Mouse (Mus musculus) megakaryocyte, embryonic 14.5 days (primary cell): ENCODE results near the gene Rsbn1l. TPM values are rescaled to one million over a fixed set of nuclear protein-coding genes. Genes with fewer than 3 reads are reported as not detected.

ENCODE experiments used
- H3K27me3 ChIP-seq: replicated peaks from 2 replicates; pipeline ENCODE3; 2012; ENCODE audit warnings: inconsistent platforms
- H3K36me3 ChIP-seq: replicated peaks from 2 replicates; pipeline ENCODE3; 2012; ENCODE audit warnings: low read length, inconsistent platforms, mixed read lengths
- H3K4me1 ChIP-seq: 2 replicates; pipeline ENCODE4 v1.6.1; 2012; ENCODE audit warnings: inconsistent platforms
- H3K4me3 ChIP-seq: replicated peaks from 2 replicates; pipeline ENCODE3; 2012; ENCODE audit warnings: moderate library complexity, mild to moderate bottlenecking, inconsistent platforms
- H3K9me3 ChIP-seq: 2 replicates; pipeline ENCODE4 v1.6.1; 2012; ENCODE audit warnings: inconsistent platforms
- FLI1 ChIP-seq: IDR thresholded peaks from 2 replicates; pipeline ENCODE4 v1.6.1; 2012; ENCODE audit warnings: low read length, inconsistent platforms, mixed read lengths
- GATA1 ChIP-seq: IDR thresholded peaks from 3 replicates; pipeline ENCODE4 v1.6.1; 2012; ENCODE audit warnings: mixed read lengths, low read length, inconsistent platforms, borderline replicate concordance
- polyA plus RNA-seq: library from polyadenylated mRNA; stranded (reverse); fragments of >175 nt; gene quantifications from 2 replicates; pipeline ENCODE4 v1.2.3, GENCODE M21; 2012; ENCODE audit warnings: low replicate concordance; ENCODE audit not compliant: insufficient read depth

The Rsbn1l gene
- polyA plus RNA-seq, 1 experiment: 15.8 TPM

DNA sequence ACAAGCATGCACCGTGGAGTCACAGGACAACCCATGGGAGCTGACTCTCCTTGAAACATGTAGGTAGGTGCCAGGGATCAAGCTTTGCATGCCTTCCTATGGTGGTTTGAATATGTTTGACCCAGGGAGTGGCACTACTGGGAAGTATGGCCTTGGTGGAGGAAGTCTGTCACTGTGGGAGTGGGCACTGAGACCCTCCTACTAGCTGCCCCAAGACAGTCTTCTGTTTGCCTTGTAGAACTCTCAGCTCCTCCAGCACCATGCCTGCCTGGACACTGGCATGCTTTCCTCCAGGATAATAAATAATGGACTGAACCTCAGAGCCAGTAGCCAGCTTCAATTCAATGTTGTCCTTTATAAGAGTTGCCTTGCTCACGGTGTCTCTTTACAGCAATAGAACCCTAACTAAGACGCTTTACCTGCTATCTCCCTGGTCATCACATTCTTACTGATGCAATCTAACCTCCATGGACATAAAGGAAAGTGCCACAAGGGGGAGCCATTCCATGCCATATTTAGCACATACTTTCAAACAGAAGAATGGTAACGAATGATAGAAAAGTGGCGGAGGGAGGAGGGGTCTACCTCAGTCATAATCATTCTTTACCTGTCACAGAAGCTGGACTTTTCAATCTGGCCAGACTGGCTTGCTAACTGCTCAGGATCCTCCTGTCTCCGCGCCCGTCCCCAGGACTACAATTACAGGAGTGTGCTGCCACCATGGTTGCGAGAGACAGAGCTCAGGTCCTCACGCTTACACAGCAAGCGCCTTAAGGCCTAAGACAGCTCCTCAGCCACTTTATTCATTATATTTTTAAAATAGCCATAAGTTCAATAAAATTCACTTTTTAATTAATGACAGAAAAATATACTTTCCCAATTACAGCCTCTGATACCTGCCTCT, 42.6 kb downstream of the Rsbn1l start:
- H3K27me3 ChIP-seq: no peaks in the 10 kb centered on the region
- no peaks in the 10 kb centered on the region for H3K9me3 ChIP-seq
- H3K4me1 ChIP-seq: peaks cover 50% of the 10 kb centered on the region
- H3K36me3 ChIP-seq: peaks cover 93% of the 10 kb centered on the region
- no peak for TF ChIP-seq GATA1
- TF ChIP-seq FLI1: no peak
- no peak overlapping the region for H3K4me3 ChIP-seq

DNA sequence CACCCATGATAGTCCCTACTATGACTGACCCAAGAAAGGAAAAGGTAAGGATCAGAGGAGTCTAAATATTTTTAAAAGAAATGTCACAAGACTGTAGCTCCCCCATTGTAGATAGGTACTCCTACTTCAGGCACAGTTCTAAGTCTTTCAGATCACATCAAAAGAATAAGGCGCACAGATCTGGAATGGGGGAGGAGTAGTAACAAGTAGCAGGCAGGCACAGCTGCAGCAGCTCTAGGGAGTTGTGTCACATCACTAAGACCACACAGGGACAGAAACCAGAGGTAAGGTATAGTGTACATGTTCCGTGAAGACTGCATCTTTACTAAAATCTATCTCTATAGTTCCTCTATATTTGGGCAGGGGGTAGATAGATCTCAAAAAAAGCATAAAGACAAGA, 44.5 kb downstream of the Rsbn1l start:
- H3K9me3 ChIP-seq: no peaks in the 10 kb centered on the region
- H3K27me3 ChIP-seq: no peaks in the 10 kb centered on the region
- H3K36me3 ChIP-seq: peaks cover 91% of the 10 kb centered on the region
- no peak overlapping the region for H3K4me3 ChIP-seq
- H3K4me1 ChIP-seq: peaks cover 37% of the 10 kb centered on the region
- no peak for TF ChIP-seq FLI1
- no peak for TF ChIP-seq GATA1

DNA sequence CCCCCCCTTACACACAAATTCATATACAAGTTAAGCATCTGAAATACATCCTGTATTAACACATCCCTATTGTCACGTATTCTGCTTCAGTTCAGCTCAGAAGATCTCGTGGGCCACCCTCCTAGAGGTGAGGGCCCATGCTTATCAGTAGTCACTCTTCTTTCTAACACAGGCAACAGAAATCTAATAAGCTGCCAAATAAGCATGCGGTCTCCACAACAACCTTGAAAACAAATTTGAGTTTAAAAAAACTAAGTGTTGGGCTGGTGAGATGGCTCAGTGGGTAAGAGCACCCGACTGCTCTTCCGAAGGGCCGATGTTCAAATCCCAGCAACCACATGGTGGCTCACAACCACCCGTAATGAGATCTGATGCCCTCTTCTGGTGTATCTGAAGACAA, 50.0 kb downstream of the Rsbn1l start:
- no peak for TF ChIP-seq FLI1
- TF ChIP-seq GATA1: no peak
- Histone ChIP-seq H3K4me3 (no peak overlapping the region), H3K36me3 (peaks cover 90% of the 10 kb centered on the region), H3K27me3 (no peaks in the 10 kb centered on the region), H3K4me1 (peaks cover 35% of the 10 kb centered on the region), H3K9me3 (no peaks in the 10 kb centered on the region)

DNA sequence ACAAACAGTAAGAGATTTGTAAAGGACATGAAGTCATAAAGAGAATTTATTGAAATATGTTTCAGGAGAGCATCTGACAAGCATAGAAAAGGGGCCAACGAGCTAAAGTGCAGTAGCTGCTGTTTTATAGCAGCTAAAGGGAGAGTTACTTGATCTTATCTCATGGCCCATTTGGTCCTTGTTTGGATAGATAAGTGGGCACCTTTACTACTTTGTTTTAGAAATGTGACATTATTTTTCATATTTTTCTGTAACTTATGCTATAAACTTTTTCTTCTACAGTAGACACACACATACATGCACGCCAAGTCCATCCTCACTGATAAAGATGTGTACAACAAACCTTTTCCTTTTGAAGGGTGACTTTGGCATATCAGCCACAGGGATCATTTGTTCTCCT, 50.8 kb downstream of the Rsbn1l start:
- Histone ChIP-seq H3K27me3 (no peaks in the 10 kb centered on the region), H3K9me3 (no peaks in the 10 kb centered on the region), H3K4me1 (peaks cover 35% of the 10 kb centered on the region), H3K36me3 (peaks cover 91% of the 10 kb centered on the region), H3K4me3 (no peak overlapping the region)
- TF ChIP-seq GATA1: no peak
- TF ChIP-seq FLI1: no peak

DNA sequence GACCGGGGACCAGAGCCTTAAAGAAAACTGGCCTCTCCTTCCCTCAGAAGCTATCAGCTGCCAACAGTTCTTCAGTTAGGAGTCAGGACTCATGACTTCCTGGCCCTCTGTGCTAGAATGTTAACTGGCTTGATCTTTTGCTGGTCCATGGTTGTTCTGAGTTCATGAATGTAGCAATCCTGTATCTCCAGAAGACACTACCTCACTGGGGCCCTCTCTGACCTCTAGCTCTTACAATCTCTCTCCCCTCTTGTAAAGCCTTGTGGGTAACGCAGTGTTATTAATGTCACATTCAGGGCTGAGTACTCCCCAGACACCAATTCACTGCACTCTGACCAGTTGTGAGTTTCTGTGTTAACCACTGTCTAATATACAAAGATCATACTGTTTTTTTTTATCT, 51.6 kb downstream of the Rsbn1l start:
- Histone ChIP-seq H3K4me1 (peaks cover 36% of the 10 kb centered on the region), H3K27me3 (no peaks in the 10 kb centered on the region), H3K9me3 (no peaks in the 10 kb centered on the region), H3K36me3 (peaks cover 95% of the 10 kb centered on the region), H3K4me3 (no peak overlapping the region)
- no peak for TF ChIP-seq GATA1
- TF ChIP-seq FLI1: no peak

DNA sequence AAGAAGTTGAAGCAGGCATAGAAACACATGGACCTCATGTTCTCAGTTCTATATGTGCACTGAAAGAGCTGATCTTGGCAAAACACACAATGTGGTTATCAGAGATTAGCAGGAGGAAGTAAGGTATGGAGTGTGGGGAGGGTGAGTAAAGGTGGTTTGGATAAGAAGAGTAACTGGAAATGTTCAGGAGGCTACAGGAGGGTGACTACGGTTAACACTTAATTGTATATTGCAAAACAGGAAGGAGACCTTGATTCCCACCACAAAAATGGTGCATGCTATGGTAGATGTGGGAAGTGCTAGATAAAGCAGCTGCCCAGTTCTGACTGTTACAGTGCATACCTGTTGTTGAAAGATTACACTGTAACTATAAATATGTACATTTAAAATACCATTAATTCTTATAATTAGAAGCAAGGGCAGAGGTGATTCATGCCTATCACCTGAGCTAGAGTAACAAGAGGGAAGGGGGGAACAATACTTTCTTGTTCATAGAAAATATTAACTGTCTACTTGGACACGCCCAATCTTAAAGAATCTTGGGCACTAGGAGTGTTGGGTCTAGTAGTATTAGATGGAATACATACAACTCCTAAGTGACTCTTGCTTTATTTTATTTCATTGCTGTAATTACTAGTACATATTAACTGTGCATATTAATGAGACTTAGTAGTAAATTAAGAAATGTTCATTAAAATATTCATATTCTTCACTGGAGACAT, 58.6 kb downstream of the Rsbn1l start:
- Histone ChIP-seq H3K36me3 (peaks cover 95% of the 10 kb centered on the region), H3K27me3 (no peaks in the 10 kb centered on the region), H3K4me3 (no peak overlapping the region), H3K4me1 (peaks cover 41% of the 10 kb centered on the region), H3K9me3 (no peaks in the 10 kb centered on the region)
- TF ChIP-seq FLI1 (no peak), GATA1 (no peak)

DNA sequence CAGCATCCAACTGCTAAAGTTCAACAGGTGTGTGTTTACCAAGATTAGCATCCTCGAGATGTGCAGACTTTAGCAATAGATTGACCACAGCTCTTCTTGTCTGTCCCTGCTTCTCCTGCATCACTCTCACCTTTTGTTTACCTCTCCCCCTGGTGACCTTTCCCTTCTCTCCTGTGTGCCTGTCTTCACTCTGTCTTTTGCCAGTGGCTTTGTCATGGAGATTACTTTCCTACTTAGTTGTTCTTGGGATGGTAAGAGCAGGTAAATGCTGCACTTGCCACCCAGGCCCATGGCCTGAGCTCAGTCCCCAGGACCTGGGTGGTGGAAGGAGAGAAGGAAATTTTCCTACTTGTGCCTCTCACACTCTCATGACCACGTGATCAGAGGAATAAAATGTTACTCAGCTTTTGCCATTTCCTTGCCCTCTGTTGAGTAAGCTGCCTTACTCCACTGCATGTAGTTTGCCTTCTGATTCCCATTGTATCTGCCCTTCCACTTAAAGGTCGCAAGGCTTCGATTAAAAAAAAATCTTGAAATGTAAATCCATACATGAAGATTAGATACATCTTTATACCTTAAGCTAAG, 72.1 kb downstream of the Rsbn1l start:
- peak overlapping the region; percentile 96 for H3K4me3 ChIP-seq

DNA sequence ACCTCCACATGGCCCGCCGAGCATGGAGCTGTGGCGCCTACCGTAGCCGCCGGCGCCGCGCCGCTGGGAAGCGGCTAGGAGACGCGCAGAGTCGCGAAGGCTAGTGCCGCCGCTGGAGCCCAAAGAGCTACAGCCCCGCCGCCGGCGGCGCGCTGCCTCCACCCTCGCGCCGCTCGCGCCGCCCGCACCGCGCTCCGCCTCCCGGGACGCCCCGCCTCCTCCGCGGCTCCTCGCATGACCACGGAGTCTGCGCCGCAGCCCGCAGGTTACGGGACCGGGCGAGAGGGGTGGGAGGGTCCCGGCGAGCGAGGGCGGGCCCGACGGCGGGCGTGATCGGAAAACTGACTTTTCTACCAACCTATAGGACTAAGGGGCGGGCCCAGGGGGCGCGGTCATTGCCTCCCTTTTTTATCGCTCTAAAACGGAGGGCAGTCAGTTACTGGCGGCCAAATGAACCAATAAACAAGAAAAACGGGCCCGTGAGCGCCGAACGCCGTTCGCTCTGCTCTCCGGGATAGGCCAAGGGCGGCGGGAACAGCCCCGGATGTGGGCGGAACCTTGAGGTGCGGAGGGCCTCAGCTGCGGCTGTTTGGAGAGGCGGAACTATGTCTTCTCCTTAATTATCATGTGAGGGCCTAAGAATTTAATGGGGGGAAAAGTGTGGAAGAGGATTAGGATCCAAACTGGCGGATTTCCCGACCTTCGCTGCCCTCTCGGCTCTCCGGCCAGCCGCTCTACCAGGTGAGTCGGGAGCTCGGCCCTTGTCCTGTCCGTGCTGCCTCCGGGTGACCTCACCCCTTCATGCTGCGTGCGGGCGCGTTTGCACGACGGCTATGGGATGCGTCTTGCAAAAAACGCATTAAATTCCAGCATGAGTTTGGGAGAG, 74.0 kb downstream of the Rsbn1l start, which contains the start of the genes Phtf2 and Tmem60:
Gene Phtf2 (minus strand): TSS at position 210 of the 886 bp plus-strand sequence.
Gene Tmem60 (plus strand): TSS at position 277 of the 886 bp plus-strand sequence.
- TF ChIP-seq FLI1: peak; percentile 78
- TF ChIP-seq GATA1: no peak
- peaks cover 58% of the 10 kb centered on the region for H3K4me1 ChIP-seq
- H3K36me3 ChIP-seq: peaks cover 24% of the 10 kb centered on the region

More for the DNA sequence above, 72.1 kb downstream of the Rsbn1l start:
- H3K9me3 ChIP-seq: no peaks in the 10 kb centered on the region
- TF ChIP-seq GATA1 (no peak), FLI1 (no peak)
- H3K4me1 ChIP-seq: peaks cover 44% of the 10 kb centered on the region
- no peaks in the 10 kb centered on the region for H3K27me3 ChIP-seq
- peaks cover 39% of the 10 kb centered on the region for H3K36me3 ChIP-seq

DNA sequence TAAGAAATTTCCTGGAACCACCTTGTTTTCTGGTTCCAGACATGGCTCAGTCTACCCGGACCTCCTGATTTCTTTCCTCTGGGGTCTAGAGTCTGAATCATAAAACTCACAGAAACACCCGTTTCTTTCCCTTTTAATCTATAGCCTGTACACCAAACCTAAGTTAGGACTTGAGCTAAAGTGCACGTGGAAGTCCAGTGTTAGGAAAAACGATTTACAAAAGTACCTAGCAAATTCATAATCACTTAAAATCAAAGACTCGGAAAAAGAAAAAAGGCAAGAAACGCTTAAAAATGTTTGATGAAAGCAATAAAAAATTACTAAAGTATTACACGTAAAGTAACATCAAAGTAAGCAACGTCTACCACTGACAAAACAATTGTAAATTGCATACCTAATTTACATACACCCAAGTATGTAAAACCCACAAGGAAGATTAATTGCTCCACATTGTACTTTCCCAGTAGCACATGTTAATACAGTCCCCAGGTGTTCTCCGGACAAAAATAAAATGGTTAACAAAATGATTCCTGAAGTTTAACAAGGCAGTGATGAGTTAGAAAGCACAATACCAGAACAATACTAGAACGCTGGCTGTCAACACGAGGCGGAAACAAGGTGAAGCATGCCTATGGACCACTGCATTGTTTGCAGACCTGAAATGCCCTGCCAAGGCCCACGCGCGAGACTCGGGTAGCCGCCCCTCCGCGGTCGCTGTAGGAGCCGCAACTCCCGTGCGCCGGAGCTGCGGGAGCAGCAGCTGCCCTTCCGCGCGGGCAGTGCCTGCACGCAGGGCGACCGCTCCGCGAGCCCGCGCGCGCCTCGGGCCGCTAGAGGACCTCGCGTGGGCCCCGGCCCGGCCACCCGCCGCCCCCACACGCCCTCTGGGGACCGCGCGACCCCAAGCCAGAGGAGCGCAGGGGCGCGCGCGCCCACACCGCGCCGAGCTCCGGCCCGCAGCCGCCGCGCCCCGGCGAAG, 75.1 kb downstream of the Rsbn1l start:
- H3K4me1 ChIP-seq: peaks cover 65% of the 10 kb centered on the region
- TF ChIP-seq FLI1 (no peak), GATA1 (no peak)
- no peaks in the 10 kb centered on the region for H3K27me3 ChIP-seq
- peak overlapping the region; percentile 96 for H3K4me3 ChIP-seq
- no peaks in the 10 kb centered on the region for H3K9me3 ChIP-seq
- peaks cover 15% of the 10 kb centered on the region for H3K36me3 ChIP-seq

More for the DNA sequence above, 74.0 kb downstream of the Rsbn1l start, which contains the start of the genes Phtf2 and Tmem60:
- peak within 1 kb of the TSS; percentile 96 for H3K4me3 ChIP-seq
- H3K9me3 ChIP-seq: no peaks in the 10 kb centered on the region
- H3K27me3 ChIP-seq: no peaks in the 10 kb centered on the region
